Mouse (Mus musculus) midbrain, embryonic 16.5 days (tissue): Measurements from ENCODE around the gene BC051019. TPM values are rescaled to one million over a fixed set of nuclear protein-coding genes. Genes with fewer than 3 reads are reported as not detected.

Source experiments
- ATAC-seq: fragments of 200-750 bp; cut with Nextera tagmentation; 2 replicates; pipeline ENCODE4 v1.8.0; 2017; ENCODE audit warnings: moderate TSS enrichment
- H3K27ac ChIP-seq: fragments of 300-500 bp; sonication (generic); 2 replicates; pipeline ENCODE4 v1.5.1; 2014; ENCODE audit warnings: mild to moderate bottlenecking, low read length, mixed read lengths
- H3K27me3 ChIP-seq: fragments of 300-500 bp; sonication (generic); 2 replicates; pipeline ENCODE4 v1.6.1; 2014; ENCODE audit warnings: low read depth, low read length, mixed read lengths; ENCODE audit not compliant: control insufficient read depth, insufficient read depth
- H3K36me3 ChIP-seq: fragments of 300-500 bp; sonication (generic); 2 replicates; pipeline ENCODE4 v1.6.1; 2014; ENCODE audit warnings: mild to moderate bottlenecking, low read length, moderate library complexity, mixed read lengths; ENCODE audit not compliant: control insufficient read depth, insufficient read depth
- H3K4me1 ChIP-seq: fragments of 300-500 bp; sonication (generic); 2 replicates; pipeline ENCODE4 v1.6.1; 2014; ENCODE audit warnings: mild to moderate bottlenecking, low read length, mixed read lengths; ENCODE audit not compliant: control insufficient read depth, insufficient read depth
- H3K4me2 ChIP-seq: fragments of 300-500 bp; sonication (generic); 2 replicates; pipeline ENCODE4 v1.6.1; 2014; ENCODE audit warnings: mild to moderate bottlenecking, low read length, mixed read lengths
- H3K4me3 ChIP-seq: fragments of 300-500 bp; sonication (generic); 2 replicates; pipeline ENCODE4 v1.5.1; 2014; ENCODE audit warnings: low read depth, mild to moderate bottlenecking, low read length, moderate library complexity, mixed read lengths
- H3K9ac ChIP-seq: fragments of 300-500 bp; sonication (generic); 2 replicates; pipeline ENCODE4 v1.6.1; 2014; ENCODE audit warnings: low read depth, low read length, mixed read lengths
- H3K9me3 ChIP-seq: fragments of 300-500 bp; sonication (generic); replicated peaks from 2 replicates; pipeline ENCODE4 v1.6.1; 2014; ENCODE audit warnings: mild to moderate bottlenecking, low read length, mixed read lengths; ENCODE audit not compliant: control insufficient read depth, poor library complexity, severe bottlenecking
- WGBS: fragments of 180-500 bp; shearing (Covaris S2); extraction: QIAGEN DNeasy Blood & Tissue Kit; methylation state at CpG from one replicate; pipeline ENCODE4 v1.1.7; 2014; 5-methylcytosine and 5-hydroxymethylcytosine counted together
- polyA plus RNA-seq: library from polyadenylated mRNA; unstranded; fragments of >200 nt; fragmentation: Nextera tagmentation; extraction: Ambion mirVana; gene quantifications from 2 replicates; pipeline ENCODE4 v1.2.1, GENCODE M21; 2015

Gene BC051019
- polyA plus RNA-seq, 1 experiment from 2014 or later, result 0.44 TPM

- Histone ChIP-seq H3K9me3 (no peaks in the 10 kb centered on the region), H3K9ac (peak within 1 kb of the TSS; percentile 80), H3K27me3 (no peaks in the 10 kb centered on the region), H3K27ac (peak within 1 kb of the TSS; percentile 72), H3K4me3 (peak within 1 kb of the TSS; percentile 75), H3K4me1 (0 out of 2 replicates have a peak, but pooled peaks cover 2% of the 10 kb centered on the region), H3K4me2 (peak within 1 kb of the TSS; percentile 82), H3K36me3 (no peaks in the 10 kb centered on the region)
- under 1% methylated on average over 61 of the region's 61 CpGs for WGBS
- peak; percentile 97 for ATAC-seq
Measured at GRCm38 (mm10) chr7:109703190-109704015, 20.2 kb downstream of the BC051019 start, which contains the start of the genes St5 and Akip1. TSS of gene St5 (minus strand) at chr7:109703605. TSS of gene Akip1 (plus strand) at chr7:109703690.

- H3K27me3 ChIP-seq, result no peaks in the 10 kb centered on the region
- 29% methylated on average over 4 of the region's 4 CpGs for WGBS
- H3K36me3 ChIP-seq, result no peaks in the 10 kb centered on the region
- H3K27ac ChIP-seq, result no peak overlapping the region
- no peak overlapping the region for H3K9ac ChIP-seq
- 0 out of 2 replicates have a peak, but pooled peaks cover 2% of the 10 kb centered on the region for H3K4me1 ChIP-seq
- no peaks in the 10 kb centered on the region for H3K9me3 ChIP-seq
- H3K4me3 ChIP-seq, result peak overlapping the region; percentile 75
- H3K4me2 ChIP-seq, result peak overlapping the region; percentile 82
- ATAC-seq, result 0 out of 2 replicates have a peak, but pooled peaks have one; percentile 0
Measured at GRCm38 (mm10) chr7:109702721-109703120, 20.9 kb downstream of the BC051019 start.

- H3K36me3 ChIP-seq, result no peaks in the 10 kb centered on the region
- ATAC-seq, result no peak
- no peak overlapping the region for H3K9ac ChIP-seq
- H3K27me3 ChIP-seq, result no peaks in the 10 kb centered on the region
- no peak overlapping the region for H3K4me3 ChIP-seq
- no peaks in the 10 kb centered on the region for H3K9me3 ChIP-seq
- H3K27ac ChIP-seq, result no peak overlapping the region
- 0 out of 2 replicates have a peak, but pooled peaks cover 2% of the 10 kb centered on the region for H3K4me1 ChIP-seq
- no peak overlapping the region for H3K4me2 ChIP-seq
Measured at GRCm38 (mm10) chr7:109700213-109700612, 23.4 kb downstream of the BC051019 start.

GRCm38 (mm10) chr7:109695339-109695726 lies 28.3 kb downstream of the BC051019 start:
- no peak for ATAC-seq
- Histone ChIP-seq H3K27me3 (no peaks in the 10 kb centered on the region), H3K9ac (no peak overlapping the region), H3K4me3 (no peak overlapping the region), H3K9me3 (no peaks in the 10 kb centered on the region), H3K27ac (no peak overlapping the region), H3K4me2 (no peak overlapping the region), H3K36me3 (no peaks in the 10 kb centered on the region), H3K4me1 (no peaks in the 10 kb centered on the region)
- WGBS, result 86% methylated on average over 10 of the region's 10 CpGs

- no peak for ATAC-seq
- no peak overlapping the region for H3K9ac ChIP-seq
- 81% methylated on average over 13 of the region's 13 CpGs for WGBS
- no peaks in the 10 kb centered on the region for H3K36me3 ChIP-seq
- no peak overlapping the region for H3K4me3 ChIP-seq
- H3K4me1 ChIP-seq, result no peaks in the 10 kb centered on the region
- no peaks in the 10 kb centered on the region for H3K9me3 ChIP-seq
- H3K27ac ChIP-seq, result no peak overlapping the region
- no peak overlapping the region for H3K4me2 ChIP-seq
- no peaks in the 10 kb centered on the region for H3K27me3 ChIP-seq
Measured at GRCm38 (mm10) chr7:109694576-109695338, 28.9 kb downstream of the BC051019 start.

GRCm38 (mm10) chr7:109690961-109691360 lies 32.7 kb downstream of the BC051019 start:
- 94% methylated on average over 5 of the region's 5 CpGs for WGBS
- Histone ChIP-seq H3K27me3 (no peaks in the 10 kb centered on the region), H3K9ac (no peak overlapping the region), H3K4me1 (no peaks in the 10 kb centered on the region), H3K4me2 (no peak overlapping the region), H3K36me3 (no peaks in the 10 kb centered on the region), H3K4me3 (no peak overlapping the region), H3K9me3 (no peaks in the 10 kb centered on the region), H3K27ac (no peak overlapping the region)
- ATAC-seq, result no peak

- Histone ChIP-seq H3K9ac (no peak overlapping the region), H3K4me2 (no peak overlapping the region), H3K4me3 (no peak overlapping the region), H3K27me3 (no peaks in the 10 kb centered on the region), H3K27ac (no peak overlapping the region), H3K4me1 (no peaks in the 10 kb centered on the region), H3K36me3 (no peaks in the 10 kb centered on the region), H3K9me3 (no peaks in the 10 kb centered on the region)
- 96% methylated on average over 3 of the region's 3 CpGs for WGBS
- ATAC-seq, result no peak
Measured at GRCm38 (mm10) chr7:109690101-109690500, 33.5 kb downstream of the BC051019 start.

GRCm38 (mm10) chr7:109686585-109687128 lies 37.0 kb downstream of the BC051019 start:
- Histone ChIP-seq H3K36me3 (no peaks in the 10 kb centered on the region), H3K4me1 (no peaks in the 10 kb centered on the region), H3K4me3 (no peak overlapping the region), H3K27ac (no peak overlapping the region), H3K27me3 (no peaks in the 10 kb centered on the region), H3K9me3 (no peaks in the 10 kb centered on the region), H3K4me2 (no peak overlapping the region), H3K9ac (no peak overlapping the region)
- 29% methylated on average over 9 of the region's 9 CpGs for WGBS
- ATAC-seq, result no peak
